Mouse (Mus musculus) left cerebral cortex, postnatal 4 days (tissue): ENCODE measurements at regions not wholly inside any gene's neighbourhood (a gene's known extent, or its start where the extent isn't known, plus 50 kb on each side); places are given as distances from the start of the nearest gene placed in this dataset.

ENCODE experiments used
- DNase-seq: peaks from one replicate; pipeline ENCODE4 v3.0.0-alpha.2; 2022
- intact Hi-C: fragments of 180-260 bp; cut with DNase I; formaldehyde crosslinking; loops from one replicate; pipeline ENCODE4 v1.15.1; 2025

GRCm38 (mm10) chr7:142835319-142835718 is 92.1 kb upstream of the Ins2 start:
- intact Hi-C loops, result no loop called here
- DNase-seq, result no peak

- DNase-seq, result peak; percentile 1
- intact Hi-C loops, result no loop called here
Measured at GRCm38 (mm10) chr7:142830969-142831673, 87.9 kb upstream of the Ins2 start.

GRCm38 (mm10) chr7:142810711-142811110 is 67.5 kb upstream of the Ins2 start:
- intact Hi-C loops, result no loop called here
- no peak for DNase-seq

GRCm38 (mm10) chr7:142799424-142799823 is 56.2 kb upstream of the Ins2 start:
- peak; percentile 51 for DNase-seq
- intact Hi-C loops, result loop anchor here (10.0 kb wide), 1 partner anchor 55 kb away; no protein-coding TSS in a partner anchor

GRCm38 (mm10) chr7:142794481-142794880 is 51.3 kb upstream of the Ins2 start:
- intact Hi-C loops, result loop anchor here (10.0 kb wide), 1 partner anchor 60 kb away; no protein-coding TSS in a partner anchor
- DNase-seq, result no peak
